Mouse (Mus musculus): ENCODE measurements around the gene Olfr1018. TPM values are rescaled to one million over a fixed set of nuclear protein-coding genes. Genes with fewer than 3 reads are reported as not detected.

The Olfr1018 gene
- polyA plus RNA-seq, 1 experiment from 2014 or later: not detected

GRCm38 (mm10) chr2:85868294-85868693 lies 50.0 kb downstream of the Olfr1018 start, which contains the start of gene Olfr1022:
Gene Olfr1022, plus strand, starts transcription at chr2:85868594.
- DNase-seq (no peak), ATAC-seq (ENCODE audit: insufficient read depth) (no peak)
- Histone ChIP-seq H3K27ac (ENCODE audit: low read depth) (no peak within 1 kb of the TSS), H3K9ac (no peak within 1 kb of the TSS), H3K4me3 (ENCODE audit: low read depth, low read length) (no peak within 1 kb of the TSS), H3K4me2 (no peak within 1 kb of the TSS), H3K36me3 (ENCODE audit: insufficient read depth) (no peaks in the 10 kb centered on the region), H3K9me3 (ENCODE audit: low read depth, low read length) (no peaks in the 10 kb centered on the region), H3K4me1 (ENCODE audit: insufficient read depth) (no peaks in the 10 kb centered on the region), H3K27me3 (ENCODE audit: insufficient read depth, low read length) (no peaks in the 10 kb centered on the region)
- no peak for TF ChIP-seq CTCF (IDR thresholded peaks at IDR 0.05; ENCODE audit: low read depth)
- 35% methylated on average over 2 of the region's 2 CpGs for WGBS

Other genes with a start within 250 kb of the Olfr1018 start
- gene Olfr996, start 239.3 kb upstream of the Olfr1018 start, polyA plus RNA-seq (2014; fragmentation: Nextera tagmentation; extraction: Ambion mirVana): not detected in 2 replicates
- gene Olfr998, start 229.5 kb upstream of the Olfr1018 start, polyA plus RNA-seq (2014; fragmentation: Nextera tagmentation; extraction: Ambion mirVana): not detected in 2 replicates
- gene Olfr1000, start 206.6 kb upstream of the Olfr1018 start, polyA plus RNA-seq (2014; fragmentation: Nextera tagmentation; extraction: Ambion mirVana): not detected in 2 replicates
- not detected in 2 replicates for gene Olfr1002, start 167.8 kb upstream of the Olfr1018 start, polyA plus RNA-seq (2014; fragmentation: Nextera tagmentation; extraction: Ambion mirVana)
- not detected in 2 replicates for gene Olfr154, start 154.0 kb upstream of the Olfr1018 start, polyA plus RNA-seq (2014; fragmentation: Nextera tagmentation; extraction: Ambion mirVana)
- not detected in 2 replicates for gene Olfr1006, start 139.7 kb upstream of the Olfr1018 start, polyA plus RNA-seq (2014; fragmentation: Nextera tagmentation; extraction: Ambion mirVana)
- gene Olfr1008, start 129.0 kb upstream of the Olfr1018 start, polyA plus RNA-seq (2014; fragmentation: Nextera tagmentation; extraction: Ambion mirVana): not detected in 2 replicates
- not detected in 2 replicates for gene Olfr1009, start 103.1 kb upstream of the Olfr1018 start, polyA plus RNA-seq (2014; fragmentation: Nextera tagmentation; extraction: Ambion mirVana)
- not detected in 2 replicates for gene Olfr1012, start 55.7 kb upstream of the Olfr1018 start, polyA plus RNA-seq (2014; fragmentation: Nextera tagmentation; extraction: Ambion mirVana)
- gene Olfr1013, start 51.4 kb upstream of the Olfr1018 start, polyA plus RNA-seq (2014; fragmentation: Nextera tagmentation; extraction: Ambion mirVana): not detected in 2 replicates
- gene Olfr1014, start 45.8 kb upstream of the Olfr1018 start, polyA plus RNA-seq (2014; fragmentation: Nextera tagmentation; extraction: Ambion mirVana): not detected in 2 replicates
- gene Olfr1015, start 36.5 kb upstream of the Olfr1018 start, polyA plus RNA-seq (2014; fragmentation: Nextera tagmentation; extraction: Ambion mirVana): not detected in 2 replicates
- gene Olfr1016, start 15.9 kb upstream of the Olfr1018 start, polyA plus RNA-seq (2014; fragmentation: Nextera tagmentation; extraction: Ambion mirVana): not detected in 2 replicates
- not detected in 2 replicates for gene Olfr1019, start 27.0 kb downstream of the Olfr1018 start, polyA plus RNA-seq (2014; fragmentation: Nextera tagmentation; extraction: Ambion mirVana)
- gene Olfr1020, start 28.6 kb downstream of the Olfr1018 start, polyA plus RNA-seq (2014; fragmentation: Nextera tagmentation; extraction: Ambion mirVana): not detected in 2 replicates
- gene Olfr1022, start 50.1 kb downstream of the Olfr1018 start, polyA plus RNA-seq (2014; fragmentation: Nextera tagmentation; extraction: Ambion mirVana): not detected in 2 replicates
- not detected in 2 replicates for gene Olfr1023, start 67.2 kb downstream of the Olfr1018 start, polyA plus RNA-seq (2014; fragmentation: Nextera tagmentation; extraction: Ambion mirVana)
- gene Olfr1024, start 86.6 kb downstream of the Olfr1018 start, polyA plus RNA-seq (2014; fragmentation: Nextera tagmentation; extraction: Ambion mirVana): not detected in 2 replicates
- gene Olfr1025-ps1, start 96.7 kb downstream of the Olfr1018 start, polyA plus RNA-seq (2014; fragmentation: Nextera tagmentation; extraction: Ambion mirVana): not detected in 2 replicates
- gene Olfr1026, start 103.1 kb downstream of the Olfr1018 start, polyA plus RNA-seq (2014; fragmentation: Nextera tagmentation; extraction: Ambion mirVana): not detected in 2 replicates
- not detected in 2 replicates for gene Olfr1028, start 132.0 kb downstream of the Olfr1018 start, polyA plus RNA-seq (2014; fragmentation: Nextera tagmentation; extraction: Ambion mirVana)
- not detected in 2 replicates for gene Olfr1029, start 155.4 kb downstream of the Olfr1018 start, polyA plus RNA-seq (2014; fragmentation: Nextera tagmentation; extraction: Ambion mirVana)
- gene Olfr1030, start 160.8 kb downstream of the Olfr1018 start, polyA plus RNA-seq (2014; fragmentation: Nextera tagmentation; extraction: Ambion mirVana): not detected in 2 replicates
- not detected in 2 replicates for gene Olfr1031, start 171.8 kb downstream of the Olfr1018 start, polyA plus RNA-seq (2014; fragmentation: Nextera tagmentation; extraction: Ambion mirVana)
- gene Olfr1032, start 187.1 kb downstream of the Olfr1018 start, polyA plus RNA-seq (2014; fragmentation: Nextera tagmentation; extraction: Ambion mirVana): not detected in 2 replicates
- 0.61 and 2.8 TPM in 2 replicates for gene Olfr1033, start 202.2 kb downstream of the Olfr1018 start, polyA plus RNA-seq (2014; fragmentation: Nextera tagmentation; extraction: Ambion mirVana)
- not detected in 2 replicates for gene Olfr1034, start 227.4 kb downstream of the Olfr1018 start, polyA plus RNA-seq (2014; fragmentation: Nextera tagmentation; extraction: Ambion mirVana)